In genomic region chr11:54955735-54956480, GRCm38 (mm10) we compare ENCODE assay signal across 7 mouse cellular contexts. TPM values are rescaled to one million over a fixed set of nuclear protein-coding genes. Genes with fewer than 3 reads are reported as not detected.
DNase-seq lines count a peak whose midpoint lies in the region; ATAC-seq and TF ChIP-seq lines count a peak whose summit lies in the region.

No protein-coding gene starts in this region.

- 0 out of 2 replicates have a peak, but pooled peaks cover under 1% of the 10 kb centered on the region for H3K4me1 ChIP-seq in intestine, postnatal 0 days (replicated peaks; ENCODE audit: control insufficient read depth, insufficient read depth, low read length)
- peaks cover 15% of the 10 kb centered on the region for H3K4me1 ChIP-seq in midbrain, embryonic 12.5 days
- H3K4me1 ChIP-seq in small intestine, adult 2 months (ENCODE audit: control insufficient read depth, insufficient read depth, insufficient read length, low read length): peaks cover 36% of the 10 kb centered on the region

- H3K9ac ChIP-seq in intestine, postnatal 0 days (ENCODE audit: low read depth, low read length): peak overlapping the region; percentile 71
- H3K9ac ChIP-seq in midbrain, embryonic 12.5 days (replicated peaks): peak overlapping the region; percentile 83

- peak; percentile 80 for TF ChIP-seq POLR2A in small intestine, adult 2 months (IDR thresholded peaks at IDR 0.05; ENCODE audit: low read depth, low read length)

- peak overlapping the region; percentile 87 for H3K27ac ChIP-seq in intestine, postnatal 0 days (ENCODE audit: low read depth, low read length)
- H3K27ac ChIP-seq in midbrain, embryonic 12.5 days (replicated peaks): peak overlapping the region; percentile 87
- H3K27ac ChIP-seq in small intestine, adult 2 months (ENCODE audit: insufficient read depth, low read depth, low read length): peak overlapping the region; percentile 97

- peak overlapping the region; percentile 69 for H3K4me2 ChIP-seq in intestine, postnatal 0 days (replicated peaks; ENCODE audit: low read depth)
- H3K4me2 ChIP-seq in midbrain, embryonic 12.5 days (replicated peaks): peak overlapping the region; percentile 72

- peak; percentile 90 for ATAC-seq in intestine, postnatal 0 days
- peak; percentile 98 for ATAC-seq in midbrain, embryonic 12.5 days (ENCODE audit: low FRiP score, low read depth)

- under 1% methylated on average over 59 of the region's 59 CpGs for whole genome bisulfite sequencing in intestine, postnatal 0 days
- WGBS in midbrain, embryonic 12.5 days: under 1% methylated on average over 59 of the region's 59 CpGs
- under 1% methylated on average over 59 of the region's 59 CpGs for WGBS in small intestine, adult 2 months

- no peaks in the 10 kb centered on the region; the same call in 1 of the 2 replicates for H3K36me3 ChIP-seq in intestine, postnatal 0 days (ENCODE audit: control insufficient read depth, insufficient read depth)
- no peaks in the 10 kb centered on the region for H3K36me3 ChIP-seq in midbrain, embryonic 12.5 days
- H3K36me3 ChIP-seq in small intestine, adult 2 months (ENCODE audit: control insufficient read depth, insufficient read depth, low read length): peaks cover 5% of the 10 kb centered on the region; the same call in 1 of the 2 replicates

- H3K4me3 ChIP-seq in intestine, postnatal 0 days (ENCODE audit: low read depth, low read length): peak overlapping the region; percentile 62
- peak overlapping the region; percentile 92 for H3K4me3 ChIP-seq in midbrain, embryonic 12.5 days
- H3K4me3 ChIP-seq in small intestine, adult 2 months (ENCODE audit: low read depth, low read length): peak overlapping the region; percentile 90

- no peaks in the 10 kb centered on the region for H3K27me3 ChIP-seq in intestine, postnatal 0 days (replicated peaks; ENCODE audit: control insufficient read depth, insufficient read depth, low read length)
- H3K27me3 ChIP-seq in midbrain, embryonic 12.5 days: no peaks in the 10 kb centered on the region
- no peaks in the 10 kb centered on the region for H3K27me3 ChIP-seq in small intestine, adult 2 months (ENCODE audit: control insufficient read depth, insufficient read depth, low read length)

- intact Hi-C loops in left cerebral cortex, postnatal 4 days (cut with DNase I): no loop called here

- DNase-seq in adrenal gland, adult 8-10 months: peak; percentile 97
- peak; percentile 98 for DNase-seq in embryo, embryonic 9.5 days (ENCODE audit: extremely low spot score)
- DNase-seq in gonadal fat pad, adult 2 months (ENCODE audit: low read depth): peak; percentile 67
- DNase-seq in left cerebral cortex, postnatal 4 days: peak; percentile 98

- H3K9me3 ChIP-seq in intestine, postnatal 0 days (ENCODE audit: control insufficient read depth): no peaks in the 10 kb centered on the region
- no peaks in the 10 kb centered on the region for H3K9me3 ChIP-seq in midbrain, embryonic 12.5 days

- TF ChIP-seq CTCF in intestine, postnatal 0 days (IDR thresholded peaks at IDR 0.05; ENCODE audit: low read depth): no peak; the same call in 1 of the 2 replicates
- TF ChIP-seq CTCF in small intestine, adult 2 months (IDR thresholded peaks at IDR 0.05; ENCODE audit: extremely low read depth, insufficient read length, insufficient replicate concordance, low read depth, low read length): no peak

RNA-seq across cellular contexts. Expression of gene Tnip1, which starts 6.8 kb away (rescaled TPM):
- 100 to 1,000 TPM in 2 of 4 experiments, 10 to 100 TPM in 2; 94.2 to 126 (median 103) TPM for total RNA-seq in adrenal gland, adult 8-10 months (2022)
- polyA plus RNA-seq in gonadal fat pad, adult 2 months (2012; rRNA removed): 37.6 and 41.5 TPM in 2 replicates
- 29.9 and 30.3 TPM in 2 replicates for polyA plus RNA-seq in intestine, postnatal 0 days (2015; fragmentation: Nextera tagmentation; extraction: Ambion mirVana)
- total RNA-seq in left cerebral cortex, postnatal 4 days (2021): 10 to 100 TPM; 22.8 to 24.9 TPM
- 12.6 and 13.6 TPM in 2 replicates for polyA plus RNA-seq in midbrain, embryonic 12.5 days (2016; fragmentation: Nextera tagmentation; extraction: Ambion mirVana)
- 47.9 and 122 TPM in 2 replicates for polyA plus RNA-seq in small intestine, adult 2 months (2012; rRNA removed)

RNA-seq across cellular contexts. Expression of gene Gpx3, which starts 53.7 kb away (rescaled TPM):
- 100 to 1,000 TPM in 3 of 4 experiments, 10 to 100 TPM in 1; 89.1 to 315 (median 150) TPM for total RNA-seq in adrenal gland, adult 8-10 months (2022)
- 1,195 and 1,949 TPM in 2 replicates for polyA plus RNA-seq in gonadal fat pad, adult 2 months (2012; rRNA removed)
- polyA plus RNA-seq in intestine, postnatal 0 days (2015; fragmentation: Nextera tagmentation; extraction: Ambion mirVana): 6,664 and 6,785 TPM in 2 replicates
- total RNA-seq in left cerebral cortex, postnatal 4 days (2021): 1 to 10 TPM; 5.1 to 9.6 TPM
- polyA plus RNA-seq in midbrain, embryonic 12.5 days (2016; fragmentation: Nextera tagmentation; extraction: Ambion mirVana): 36.1 and 39.7 TPM in 2 replicates
- 52.2 and 90.3 TPM in 2 replicates for polyA plus RNA-seq in small intestine, adult 2 months (2012; rRNA removed)

Comparison
In these comparisons a context has a peak if more than half of its experiments do, and no peak if none do; other contexts are left out.
1. Peak in every context shown above with its lines: DNase-seq, ATAC-seq, H3K4me3 ChIP-seq and H3K27ac ChIP-seq.
2. RNA of gene Gpx3, which starts 53.7 kb away (polyA plus RNA-seq): 6,664 to 6,785 TPM in intestine, postnatal 0 days and 1,195 to 1,949 TPM in gonadal fat pad, adult 2 months; 52.2 to 90.3 TPM in small intestine, adult 2 months and 36.1 to 39.7 TPM in midbrain, embryonic 12.5 days; every median in the first group is over 10 times any median in the second.